Mouse (Mus musculus) midbrain, embryonic 16.5 days (tissue): Measurements from ENCODE around the gene Lmo7. TPM values are rescaled to one million over a fixed set of nuclear protein-coding genes. Genes with fewer than 3 reads are reported as not detected.

ENCODE experiments used
- ATAC-seq: fragments of 200-750 bp; cut with Nextera tagmentation; 2 replicates; pipeline ENCODE4 v1.8.0; 2017; ENCODE audit warnings: moderate TSS enrichment
- H3K27ac ChIP-seq: fragments of 300-500 bp; sonication (generic); 2 replicates; pipeline ENCODE4 v1.5.1; 2014; ENCODE audit warnings: mild to moderate bottlenecking, low read length, mixed read lengths
- H3K27me3 ChIP-seq: fragments of 300-500 bp; sonication (generic); 2 replicates; pipeline ENCODE4 v1.6.1; 2014; ENCODE audit warnings: low read depth, low read length, mixed read lengths; ENCODE audit not compliant: control insufficient read depth, insufficient read depth
- H3K36me3 ChIP-seq: fragments of 300-500 bp; sonication (generic); 2 replicates; pipeline ENCODE4 v1.6.1; 2014; ENCODE audit warnings: mild to moderate bottlenecking, low read length, moderate library complexity, mixed read lengths; ENCODE audit not compliant: control insufficient read depth, insufficient read depth
- H3K4me1 ChIP-seq: fragments of 300-500 bp; sonication (generic); 2 replicates; pipeline ENCODE4 v1.6.1; 2014; ENCODE audit warnings: mild to moderate bottlenecking, low read length, mixed read lengths; ENCODE audit not compliant: control insufficient read depth, insufficient read depth
- H3K4me2 ChIP-seq: fragments of 300-500 bp; sonication (generic); 2 replicates; pipeline ENCODE4 v1.6.1; 2014; ENCODE audit warnings: mild to moderate bottlenecking, low read length, mixed read lengths
- H3K4me3 ChIP-seq: fragments of 300-500 bp; sonication (generic); 2 replicates; pipeline ENCODE4 v1.5.1; 2014; ENCODE audit warnings: low read depth, mild to moderate bottlenecking, low read length, moderate library complexity, mixed read lengths
- H3K9ac ChIP-seq: fragments of 300-500 bp; sonication (generic); 2 replicates; pipeline ENCODE4 v1.6.1; 2014; ENCODE audit warnings: low read depth, low read length, mixed read lengths
- H3K9me3 ChIP-seq: fragments of 300-500 bp; sonication (generic); replicated peaks from 2 replicates; pipeline ENCODE4 v1.6.1; 2014; ENCODE audit warnings: mild to moderate bottlenecking, low read length, mixed read lengths; ENCODE audit not compliant: control insufficient read depth, poor library complexity, severe bottlenecking
- WGBS: fragments of 180-500 bp; shearing (Covaris S2); extraction: QIAGEN DNeasy Blood & Tissue Kit; methylation state at CpG from one replicate; pipeline ENCODE4 v1.1.7; 2014; 5-methylcytosine and 5-hydroxymethylcytosine counted together
- polyA plus RNA-seq: library from polyadenylated mRNA; unstranded; fragments of >200 nt; fragmentation: Nextera tagmentation; extraction: Ambion mirVana; gene quantifications from 2 replicates; pipeline ENCODE4 v1.2.1, GENCODE M21; 2015

The Lmo7 gene
- polyA plus RNA-seq, 1 experiment from 2014 or later, result 3.8 TPM

- H3K9ac ChIP-seq, result no peak overlapping the region
- WGBS, result 88% methylated on average over 6 of the region's 6 CpGs
- H3K4me1 ChIP-seq, result no peaks in the 10 kb centered on the region
These were observed 122.9 kb downstream of the Lmo7 start for GRCm38 (mm10) chr14:101852584-101853195.

DNA sequence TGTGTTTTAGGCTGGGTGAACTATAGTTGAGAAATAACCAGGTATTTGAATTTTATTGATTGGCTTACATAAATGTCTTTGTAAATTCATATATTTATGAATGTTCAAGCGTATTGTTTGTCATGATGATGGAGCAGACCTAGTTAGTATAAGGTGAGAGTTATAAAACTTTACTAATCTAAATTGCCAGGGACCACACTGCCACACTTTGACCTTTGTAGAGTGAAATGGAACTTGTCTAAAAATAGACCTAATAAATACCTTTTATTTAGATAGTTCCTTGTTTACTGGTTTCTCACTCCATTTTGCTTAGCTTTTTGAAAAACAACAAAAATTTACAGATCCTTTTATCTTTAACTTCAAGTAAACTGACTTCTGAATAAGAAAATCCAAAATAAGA is 123.5 kb downstream of the Lmo7 start:
- H3K4me3 ChIP-seq, result no peak overlapping the region
- no peak overlapping the region for H3K27ac ChIP-seq
- no peak for ATAC-seq
- H3K4me2 ChIP-seq, result no peak overlapping the region
- no peak overlapping the region for H3K9ac ChIP-seq
- no peaks in the 10 kb centered on the region for H3K4me1 ChIP-seq
- H3K27me3 ChIP-seq, result no peaks in the 10 kb centered on the region
- no peaks in the 10 kb centered on the region for H3K36me3 ChIP-seq
- 95% methylated on average over 1 of the region's 1 CpGs for WGBS
- no peaks in the 10 kb centered on the region for H3K9me3 ChIP-seq

More at GRCm38 (mm10) chr14:101852584-101853195, 122.9 kb downstream of the Lmo7 start:
- Histone ChIP-seq H3K27me3 (no peaks in the 10 kb centered on the region), H3K4me2 (no peak overlapping the region), H3K36me3 (no peaks in the 10 kb centered on the region), H3K9me3 (no peaks in the 10 kb centered on the region), H3K4me3 (no peak overlapping the region), H3K27ac (no peak overlapping the region)
- no peak for ATAC-seq

DNA sequence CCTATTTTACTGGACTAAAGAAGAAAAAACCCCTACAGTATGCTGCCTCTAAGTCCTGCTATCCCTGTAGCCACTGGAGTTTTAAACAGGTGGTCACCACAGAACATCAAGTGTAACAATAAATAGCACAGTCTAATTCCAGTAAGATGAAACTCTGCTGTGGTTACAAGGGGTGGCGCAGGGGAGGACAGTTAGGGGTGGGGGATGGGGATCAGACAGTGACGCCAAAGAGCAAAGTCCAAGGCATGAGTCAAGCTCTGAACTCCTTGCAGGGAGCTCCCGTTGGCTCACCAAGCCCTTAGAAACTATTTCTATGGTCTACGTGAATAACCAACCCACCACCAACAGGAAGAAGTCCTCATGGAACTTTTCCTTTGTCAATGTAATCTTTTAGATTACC is 124.0 kb downstream of the Lmo7 start:
- no peak overlapping the region for H3K27ac ChIP-seq
- 76% methylated on average over 4 of the region's 4 CpGs for WGBS
- no peaks in the 10 kb centered on the region for H3K36me3 ChIP-seq
- H3K9ac ChIP-seq, result no peak overlapping the region
- no peaks in the 10 kb centered on the region for H3K9me3 ChIP-seq
- no peak overlapping the region for H3K4me3 ChIP-seq
- no peak for ATAC-seq
- H3K27me3 ChIP-seq, result no peaks in the 10 kb centered on the region
- H3K4me1 ChIP-seq, result no peaks in the 10 kb centered on the region
- no peak overlapping the region for H3K4me2 ChIP-seq

- ATAC-seq, result no peak
- Histone ChIP-seq H3K4me1 (no peaks in the 10 kb centered on the region), H3K9ac (no peak overlapping the region), H3K36me3 (no peaks in the 10 kb centered on the region), H3K27ac (no peak overlapping the region), H3K27me3 (no peaks in the 10 kb centered on the region), H3K4me3 (no peak overlapping the region), H3K4me2 (no peak overlapping the region), H3K9me3 (no peaks in the 10 kb centered on the region)
- WGBS, result 88% methylated on average over 3 of the region's 3 CpGs
These were observed 124.5 kb downstream of the Lmo7 start for GRCm38 (mm10) chr14:101854226-101854625.

- no peak overlapping the region for H3K27ac ChIP-seq
- no peak overlapping the region for H3K9ac ChIP-seq
- H3K4me1 ChIP-seq, result no peaks in the 10 kb centered on the region
- H3K4me2 ChIP-seq, result no peak overlapping the region
- 37% methylated on average over 8 of the region's 8 CpGs for WGBS
- H3K4me3 ChIP-seq, result no peak overlapping the region
- no peak for ATAC-seq
- H3K36me3 ChIP-seq, result no peaks in the 10 kb centered on the region
- H3K9me3 ChIP-seq, result no peaks in the 10 kb centered on the region
- no peaks in the 10 kb centered on the region for H3K27me3 ChIP-seq
These were observed 129.6 kb downstream of the Lmo7 start for GRCm38 (mm10) chr14:101859305-101859886.

DNA sequence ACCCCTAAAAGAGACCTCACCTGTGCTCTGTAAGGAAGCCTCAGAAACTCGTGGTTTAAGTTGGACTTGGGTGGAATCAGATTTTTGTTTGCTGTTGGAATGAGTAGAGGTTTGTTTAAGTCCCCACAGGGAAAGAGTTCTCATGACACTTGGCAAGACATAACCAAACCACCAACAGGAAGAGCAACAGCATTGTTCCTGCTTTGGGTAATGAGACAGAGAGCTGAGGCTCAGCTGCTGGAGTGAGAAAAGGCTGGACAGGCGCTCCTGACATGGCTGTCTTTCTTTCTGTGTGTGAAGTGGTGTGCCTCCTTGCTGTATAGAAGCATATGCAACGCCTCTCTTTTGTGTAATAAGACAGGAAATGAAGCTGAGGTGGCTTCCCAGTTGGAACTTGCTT is 132.3 kb downstream of the Lmo7 start:
- H3K9ac ChIP-seq, result no peak overlapping the region
- no peaks in the 10 kb centered on the region for H3K36me3 ChIP-seq
- no peak overlapping the region for H3K27ac ChIP-seq
- no peak for ATAC-seq
- no peaks in the 10 kb centered on the region for H3K27me3 ChIP-seq
- no peak overlapping the region for H3K4me3 ChIP-seq
- no peak overlapping the region for H3K4me2 ChIP-seq
- no peaks in the 10 kb centered on the region for H3K4me1 ChIP-seq
- 74% methylated on average over 3 of the region's 3 CpGs for WGBS
- H3K9me3 ChIP-seq, result no peaks in the 10 kb centered on the region

DNA sequence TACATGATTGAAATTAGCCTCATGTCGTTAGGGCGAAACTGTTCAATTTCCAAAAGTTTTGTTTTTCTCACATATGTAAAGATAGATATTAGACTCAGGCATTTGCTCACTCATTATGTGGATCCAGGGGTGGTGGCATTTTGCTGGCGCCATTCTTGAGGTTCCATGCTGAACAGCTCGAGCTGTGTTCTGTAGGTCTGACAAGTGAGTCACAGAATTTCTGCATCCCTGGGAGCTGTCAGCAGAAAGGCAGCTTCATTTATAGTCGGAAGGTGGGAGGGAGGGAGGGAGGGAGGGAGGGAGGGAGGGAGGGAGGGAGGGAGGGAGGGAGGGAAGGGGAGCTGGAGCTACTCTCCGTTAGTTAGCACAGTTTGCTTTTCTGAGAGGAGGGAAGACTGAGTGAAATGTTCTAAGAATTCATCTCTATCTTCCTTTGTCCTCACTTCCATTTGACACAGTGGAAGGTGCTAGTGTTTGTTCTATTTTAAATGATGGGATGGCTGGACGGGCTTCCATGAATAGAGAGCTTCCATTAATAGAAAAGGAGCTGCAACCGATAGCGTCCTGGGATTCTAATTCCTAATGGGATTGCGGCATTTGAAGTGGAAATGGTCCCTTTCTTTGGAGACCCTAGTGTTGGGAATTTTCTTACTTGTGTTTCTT is 137.4 kb downstream of the Lmo7 start:
- H3K4me1 ChIP-seq, result no peaks in the 10 kb centered on the region
- no peak for ATAC-seq

DNA sequence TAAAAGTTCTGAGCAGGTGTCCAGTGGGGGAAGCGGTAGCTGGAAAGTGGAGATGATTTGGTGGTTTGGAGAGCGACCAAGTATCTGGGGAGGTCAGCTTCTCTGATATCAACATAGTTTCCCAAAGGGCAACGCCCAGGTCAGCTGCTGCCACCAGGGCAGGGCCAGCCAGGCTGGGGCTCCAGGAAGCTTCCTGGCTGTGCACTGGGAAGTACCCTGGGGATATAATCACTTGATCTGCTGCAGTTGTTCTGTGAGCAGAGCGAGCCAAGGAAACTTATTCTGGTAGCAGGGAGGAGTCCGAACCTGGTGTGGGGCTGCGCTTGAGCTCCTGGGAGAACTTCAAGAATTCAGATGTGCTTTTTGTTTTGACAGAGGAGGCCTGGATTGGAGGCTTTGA is 139.4 kb downstream of the Lmo7 start:
- Histone ChIP-seq H3K9ac (no peak overlapping the region), H3K4me3 (no peak overlapping the region), H3K36me3 (no peaks in the 10 kb centered on the region), H3K27me3 (no peaks in the 10 kb centered on the region), H3K4me2 (no peak overlapping the region), H3K4me1 (no peaks in the 10 kb centered on the region), H3K27ac (no peak overlapping the region), H3K9me3 (no peaks in the 10 kb centered on the region)
- ATAC-seq, result no peak
- 82% methylated on average over 6 of the region's 6 CpGs for WGBS

More for the DNA sequence above, 137.4 kb downstream of the Lmo7 start:
- no peaks in the 10 kb centered on the region for H3K9me3 ChIP-seq
- no peaks in the 10 kb centered on the region for H3K36me3 ChIP-seq
- no peak overlapping the region for H3K4me3 ChIP-seq
- WGBS, result 41% methylated on average over 10 of the region's 10 CpGs
- H3K4me2 ChIP-seq, result no peak overlapping the region
- H3K9ac ChIP-seq, result no peak overlapping the region
- H3K27me3 ChIP-seq, result no peaks in the 10 kb centered on the region
- H3K27ac ChIP-seq, result no peak overlapping the region

GRCm38 (mm10) chr14:101869661-101870060 is 139.9 kb downstream of the Lmo7 start:
- Histone ChIP-seq H3K36me3 (no peaks in the 10 kb centered on the region), H3K27ac (no peak overlapping the region), H3K4me1 (no peaks in the 10 kb centered on the region), H3K9me3 (no peaks in the 10 kb centered on the region), H3K27me3 (no peaks in the 10 kb centered on the region), H3K4me2 (no peak overlapping the region), H3K4me3 (no peak overlapping the region), H3K9ac (no peak overlapping the region)
- ATAC-seq, result no peak
- WGBS, result 80% methylated on average over 4 of the region's 4 CpGs
